Mouse (Mus musculus) spleen, adult 2 months (tissue): ENCODE measurements around the gene Ptprj. TPM values are rescaled to one million over a fixed set of nuclear protein-coding genes. Genes with fewer than 3 reads are reported as not detected.

Source experiments
- DNase-seq, 2 experiments: peaks; one replicate each; pipeline versions ENCODE4 v3.0.0 to v3.0.0-alpha.2; 2012 to 2021; ENCODE audit warnings: low spot score in 2 of 2, low read depth in 1 of 2
- H3K27ac ChIP-seq: fragments of 200-500 bp; 2 replicates; pipeline ENCODE4 v1.5.1; 2012; ENCODE audit warnings: low read length, inconsistent platforms; ENCODE audit not compliant: insufficient read depth
- H3K27me3 ChIP-seq: fragments of 200-500 bp; 2 replicates; pipeline ENCODE4 v1.6.1; 2012; ENCODE audit warnings: mild to moderate bottlenecking, moderate library complexity, low read length, inconsistent platforms; ENCODE audit not compliant: control insufficient read depth, insufficient read depth
- H3K36me3 ChIP-seq: fragments of 200-500 bp; 2 replicates; pipeline ENCODE4 v1.6.1; 2012; ENCODE audit warnings: mild to moderate bottlenecking, low read length, inconsistent platforms; ENCODE audit not compliant: control insufficient read depth, insufficient read depth
- H3K4me1 ChIP-seq: fragments of 200-500 bp; 2 replicates; pipeline ENCODE4 v1.6.1; 2011; ENCODE audit warnings: inconsistent platforms; ENCODE audit not compliant: control insufficient read depth, insufficient read depth, insufficient read length
- H3K4me3 ChIP-seq: fragments of 200-500 bp; 2 replicates; pipeline ENCODE4 v1.5.1; 2011; ENCODE audit warnings: mild to moderate bottlenecking, inconsistent platforms; ENCODE audit not compliant: insufficient read depth, insufficient read length; ENCODE audit errors: extremely low read depth
- CTCF ChIP-seq: fragments of 200-500 bp; IDR thresholded peaks from 2 replicates; pipeline ENCODE4 v1.5.1; 2011; ENCODE audit warnings: mild to moderate bottlenecking, inconsistent platforms; ENCODE audit not compliant: insufficient read depth, insufficient read length, insufficient replicate concordance; ENCODE audit errors: extremely low read depth
- POLR2A ChIP-seq: fragments of 200-500 bp; IDR thresholded peaks from 2 replicates; pipeline ENCODE4 v1.6.1; 2011; ENCODE audit warnings: low read depth, low read length, inconsistent platforms
- WGBS: fragments of 180-500 bp; shearing (Covaris S2); methylation state at CpG from one replicate; pipeline ENCODE4 v1.1.7; 2018; 5-methylcytosine and 5-hydroxymethylcytosine counted together
- polyA plus RNA-seq: library from polyadenylated mRNA; depleted of rRNA; stranded (reverse); fragments of >200 nt; gene quantifications from 2 replicates; pipeline ENCODE4 v1.2.3, GENCODE M21; 2012

The Ptprj gene
- polyA plus RNA-seq, 1 experiment, result 21.0 TPM

GRCm38 (mm10) chr2:90583628-90584131, 3.2 kb upstream of the Ptprj start:
- WGBS, result 21% methylated on average over 5 of the region's 5 CpGs
- Histone ChIP-seq H3K27ac (peak overlapping the region; percentile 94), H3K36me3 (no peaks in the 10 kb centered on the region), H3K27me3 (no peaks in the 10 kb centered on the region), H3K4me1 (peaks cover 16% of the 10 kb centered on the region), H3K4me3 (no peak overlapping the region)
- DNase-seq, result peak; percentile 49 to 96
- TF ChIP-seq POLR2A (no peak), CTCF (no peak)

DNA sequence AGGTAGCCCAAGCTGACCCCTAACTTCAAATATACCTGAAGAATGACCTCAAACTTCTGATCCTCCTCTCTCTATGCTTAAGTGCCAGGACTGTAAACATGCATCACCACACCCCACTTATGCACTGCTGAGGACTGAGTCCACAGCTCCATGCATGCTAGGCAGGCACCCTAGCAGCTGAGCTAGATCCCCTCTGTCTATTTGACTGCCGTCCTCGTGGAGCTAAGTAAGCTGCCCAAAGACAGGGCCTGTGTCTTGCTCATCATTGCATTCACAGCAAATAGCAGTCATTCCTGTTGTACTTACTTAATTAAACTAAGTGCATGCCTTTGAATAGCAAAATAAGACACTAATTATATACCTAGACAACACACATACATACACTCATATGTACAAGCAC, 2.4 kb upstream of the Ptprj start:
- H3K4me3 ChIP-seq, result no peak overlapping the region
- H3K4me1 ChIP-seq, result peaks cover 16% of the 10 kb centered on the region
- H3K36me3 ChIP-seq, result no peaks in the 10 kb centered on the region
- no peak overlapping the region for H3K27ac ChIP-seq
- no peaks in the 10 kb centered on the region for H3K27me3 ChIP-seq
- DNase-seq, result no peak
- TF ChIP-seq POLR2A (no peak), CTCF (no peak)
- 52% methylated on average over 2 of the region's 2 CpGs for WGBS

- Histone ChIP-seq H3K4me1 (peaks cover 20% of the 10 kb centered on the region), H3K27ac (no peak overlapping the region), H3K36me3 (no peaks in the 10 kb centered on the region), H3K27me3 (no peaks in the 10 kb centered on the region), H3K4me3 (no peak overlapping the region)
- no peak for DNase-seq
- WGBS, result 40% methylated on average over 4 of the region's 4 CpGs
- no peak for TF ChIP-seq CTCF
- no peak for TF ChIP-seq POLR2A
These were observed 1.9 kb upstream of the Ptprj start for GRCm38 (mm10) chr2:90582311-90582710.

DNA sequence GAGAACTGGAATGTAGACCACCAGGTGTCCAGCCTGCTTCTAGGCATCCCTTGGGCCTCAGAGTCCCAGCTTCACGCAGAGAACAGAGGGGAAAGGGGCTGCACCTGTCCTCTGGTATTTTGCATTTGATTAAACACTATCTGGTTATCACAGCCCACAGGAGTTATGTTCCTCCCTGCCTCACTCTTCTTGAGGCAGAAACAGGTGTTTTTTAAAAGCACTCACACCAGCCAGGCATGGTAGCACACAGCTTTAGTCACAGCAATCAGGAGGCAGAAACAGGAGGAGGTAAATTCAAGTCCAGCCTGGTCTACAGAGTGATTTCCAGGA, 1.3 kb upstream of the Ptprj start:
- no peaks in the 10 kb centered on the region for H3K36me3 ChIP-seq
- peak overlapping the region; percentile 54; the same call in 1 of the 2 replicates for H3K27ac ChIP-seq
- TF ChIP-seq POLR2A (no peak), CTCF (no peak)
- H3K27me3 ChIP-seq, result no peaks in the 10 kb centered on the region
- peaks cover 20% of the 10 kb centered on the region for H3K4me1 ChIP-seq
- no peak for DNase-seq
- 11% methylated on average over 1 of the region's 1 CpGs for WGBS
- H3K4me3 ChIP-seq, result no peak overlapping the region

GRCm38 (mm10) chr2:90581006-90581795, 754 bp upstream of the Ptprj start:
- Histone ChIP-seq H3K27ac (peak overlapping the region; percentile 54), H3K36me3 (no peaks in the 10 kb centered on the region), H3K4me3 (peak overlapping the region; percentile 83; the same call in 1 of the 2 replicates), H3K27me3 (no peaks in the 10 kb centered on the region), H3K4me1 (peaks cover 20% of the 10 kb centered on the region)
- 5% methylated on average over 11 of the region's 11 CpGs for WGBS
- TF ChIP-seq POLR2A (no peak), CTCF (no peak)
- no peak for DNase-seq

DNA sequence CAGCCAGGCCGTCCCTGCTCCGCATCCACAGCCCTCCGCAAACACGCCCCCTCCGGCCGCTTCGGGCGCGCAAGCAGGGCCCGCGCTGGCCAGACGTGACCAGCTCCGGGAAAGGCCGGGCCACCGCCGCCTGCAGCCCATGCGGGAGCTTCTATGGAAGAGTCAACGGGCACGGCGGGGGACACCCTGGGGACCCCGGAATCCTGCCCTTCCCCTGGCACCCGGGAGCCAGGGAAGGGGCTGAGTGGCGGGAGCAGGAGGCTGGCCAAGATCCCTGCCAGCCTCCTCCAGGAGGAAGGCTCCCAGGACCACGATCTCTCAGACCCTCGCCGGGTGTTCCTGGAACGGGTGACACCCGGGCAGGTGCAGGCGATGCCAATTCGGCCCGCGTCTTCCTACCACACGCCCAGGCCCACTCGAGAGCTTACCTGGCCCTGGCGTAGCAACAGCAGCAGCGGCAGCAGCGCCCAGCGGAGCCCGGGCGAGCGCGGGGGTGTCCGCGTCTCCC, 665 bp downstream of the Ptprj start:
- Histone ChIP-seq H3K27ac (peak overlapping the region; percentile 93), H3K27me3 (no peaks in the 10 kb centered on the region), H3K36me3 (no peaks in the 10 kb centered on the region), H3K4me1 (peaks cover 25% of the 10 kb centered on the region), H3K4me3 (peak overlapping the region; percentile 83)
- DNase-seq, result no peak
- no peak for TF ChIP-seq POLR2A
- under 1% methylated on average over 44 of the region's 44 CpGs for WGBS
